Mouse (Mus musculus) kidney, embryonic 16.5 days (tissue): ENCODE measurements around the gene Gins1. TPM values are rescaled to one million over a fixed set of nuclear protein-coding genes. Genes with fewer than 3 reads are reported as not detected.

ENCODE experiments used
- ATAC-seq: fragments of 200-750 bp; cut with Nextera tagmentation; 2 replicates; pipeline ENCODE4 v1.8.0; 2017; ENCODE audit warnings: moderate TSS enrichment; ENCODE audit not compliant: low FRiP score, low TSS enrichment
- H3K27ac ChIP-seq: fragments of 300-500 bp; sonication (generic); 2 replicates; pipeline ENCODE4 v1.5.1; 2014; ENCODE audit warnings: low read length
- H3K27me3 ChIP-seq: fragments of 300-500 bp; sonication (generic); 2 replicates; pipeline ENCODE4 v1.6.1; 2014; ENCODE audit warnings: low read length, control low read depth, mixed read lengths; ENCODE audit not compliant: insufficient read depth
- H3K36me3 ChIP-seq: fragments of 300-500 bp; sonication (generic); 2 replicates; pipeline ENCODE4 v1.6.1; 2014; ENCODE audit warnings: low read length, control low read depth, mixed read lengths; ENCODE audit not compliant: insufficient read depth
- H3K4me1 ChIP-seq: fragments of 300-500 bp; sonication (generic); 2 replicates; pipeline ENCODE4 v1.6.1; 2014; ENCODE audit warnings: low read length, control low read depth, mixed read lengths; ENCODE audit not compliant: insufficient read depth
- H3K4me2 ChIP-seq: fragments of 300-500 bp; sonication (generic); replicated peaks from 2 replicates; pipeline ENCODE4 v1.6.1; 2014; ENCODE audit warnings: low read depth, low read length
- H3K4me3 ChIP-seq: fragments of 300-500 bp; sonication (generic); 2 replicates; pipeline ENCODE4 v1.5.1; 2014; ENCODE audit warnings: mild to moderate bottlenecking, low read length
- H3K9ac ChIP-seq: fragments of 300-500 bp; sonication (generic); replicated peaks from 2 replicates; pipeline ENCODE4 v1.6.1; 2014; ENCODE audit warnings: low read length
- H3K9me3 ChIP-seq: fragments of 300-500 bp; sonication (generic); 2 replicates; pipeline ENCODE4 v1.6.1; 2016; ENCODE audit warnings: low read length, control low read depth
- WGBS: fragments of 180-500 bp; shearing (Covaris S2); extraction: QIAGEN DNeasy Blood & Tissue Kit; methylation state at CpG from one replicate; pipeline ENCODE4 v1.1.7; 2014; 5-methylcytosine and 5-hydroxymethylcytosine counted together
- polyA plus RNA-seq: library from polyadenylated mRNA; unstranded; fragments of >200 nt; fragmentation: Nextera tagmentation; extraction: Ambion mirVana; gene quantifications from 2 replicates; pipeline ENCODE4 v1.2.1, GENCODE M21; 2015

The Gins1 gene
- 41.6 and 43.3 TPM in 2 replicates for polyA plus RNA-seq

- WGBS, result 42% methylated on average over 9 of the region's 9 CpGs
- peak within 1 kb of the TSS; percentile 90 for H3K9ac ChIP-seq
- H3K4me1 ChIP-seq, result peaks cover 19% of the 10 kb centered on the region
- H3K4me3 ChIP-seq, result peak within 1 kb of the TSS; percentile 94
- H3K27me3 ChIP-seq, result no peaks in the 10 kb centered on the region
- peak within 1 kb of the TSS; percentile 93 for H3K27ac ChIP-seq
- ATAC-seq, result no peak
- no peaks in the 10 kb centered on the region for H3K36me3 ChIP-seq
- H3K9me3 ChIP-seq, result no peaks in the 10 kb centered on the region
- H3K4me2 ChIP-seq, result peak within 1 kb of the TSS; percentile 73
Measured at GRCm38 (mm10) chr2:150904936-150905450, at the start of gene Gins1. Gene Gins1, plus strand, starts transcription at chr2:150905400.

- Histone ChIP-seq H3K27ac (no peak overlapping the region), H3K9ac (no peak overlapping the region), H3K36me3 (no peaks in the 10 kb centered on the region), H3K9me3 (no peaks in the 10 kb centered on the region), H3K27me3 (no peaks in the 10 kb centered on the region), H3K4me3 (no peak overlapping the region), H3K4me1 (no peaks in the 10 kb centered on the region), H3K4me2 (no peak overlapping the region)
- 56% methylated on average over 9 of the region's 9 CpGs for WGBS
- peak; percentile 64; the same call in 1 of the 2 replicates for ATAC-seq
Measured at GRCm38 (mm10) chr2:150858724-150859487, 46.3 kb upstream of the Gins1 start.

- Histone ChIP-seq H3K9ac (no peak overlapping the region), H3K27ac (no peak overlapping the region), H3K27me3 (no peaks in the 10 kb centered on the region), H3K9me3 (no peaks in the 10 kb centered on the region), H3K4me1 (no peaks in the 10 kb centered on the region), H3K36me3 (no peaks in the 10 kb centered on the region), H3K4me2 (no peak overlapping the region), H3K4me3 (no peak overlapping the region)
- 76% methylated on average over 11 of the region's 11 CpGs for WGBS
- ATAC-seq, result no peak
Measured at GRCm38 (mm10) chr2:150859709-150860470, 45.3 kb upstream of the Gins1 start.

GRCm38 (mm10) chr2:150861128-150861527 lies 44.1 kb upstream of the Gins1 start:
- Histone ChIP-seq H3K4me2 (no peak overlapping the region), H3K9me3 (no peaks in the 10 kb centered on the region), H3K4me1 (no peaks in the 10 kb centered on the region), H3K9ac (no peak overlapping the region), H3K27me3 (no peaks in the 10 kb centered on the region), H3K27ac (no peak overlapping the region), H3K36me3 (no peaks in the 10 kb centered on the region), H3K4me3 (no peak overlapping the region)
- ATAC-seq, result no peak
- WGBS, result 81% methylated on average over 2 of the region's 2 CpGs

GRCm38 (mm10) chr2:150867021-150867420 lies 38.2 kb upstream of the Gins1 start:
- no peak overlapping the region for H3K9ac ChIP-seq
- H3K36me3 ChIP-seq, result no peaks in the 10 kb centered on the region
- no peak overlapping the region for H3K4me2 ChIP-seq
- WGBS, result 94% methylated on average over 2 of the region's 2 CpGs
- H3K4me1 ChIP-seq, result no peaks in the 10 kb centered on the region
- ATAC-seq, result no peak
- H3K27me3 ChIP-seq, result no peaks in the 10 kb centered on the region
- no peak overlapping the region for H3K27ac ChIP-seq
- no peak overlapping the region for H3K4me3 ChIP-seq
- no peaks in the 10 kb centered on the region for H3K9me3 ChIP-seq

GRCm38 (mm10) chr2:150869446-150869845 lies 35.8 kb upstream of the Gins1 start:
- H3K9me3 ChIP-seq, result no peaks in the 10 kb centered on the region
- H3K4me1 ChIP-seq, result no peaks in the 10 kb centered on the region
- 96% methylated on average over 1 of the region's 1 CpGs for WGBS
- no peaks in the 10 kb centered on the region for H3K36me3 ChIP-seq
- no peak overlapping the region for H3K4me2 ChIP-seq
- no peak overlapping the region for H3K9ac ChIP-seq
- H3K4me3 ChIP-seq, result no peak overlapping the region
- ATAC-seq, result no peak
- H3K27me3 ChIP-seq, result no peaks in the 10 kb centered on the region
- no peak overlapping the region for H3K27ac ChIP-seq

GRCm38 (mm10) chr2:150874508-150874907 lies 30.7 kb upstream of the Gins1 start:
- H3K27me3 ChIP-seq, result no peaks in the 10 kb centered on the region
- H3K4me2 ChIP-seq, result no peak overlapping the region
- no peaks in the 10 kb centered on the region for H3K36me3 ChIP-seq
- H3K4me3 ChIP-seq, result no peak overlapping the region
- WGBS, result 97% methylated on average over 1 of the region's 1 CpGs
- H3K9me3 ChIP-seq, result no peaks in the 10 kb centered on the region
- no peak overlapping the region for H3K9ac ChIP-seq
- no peak for ATAC-seq
- H3K4me1 ChIP-seq, result no peaks in the 10 kb centered on the region
- H3K27ac ChIP-seq, result no peak overlapping the region

- 95% methylated on average over 1 of the region's 1 CpGs for WGBS
- ATAC-seq, result no peak
Measured at GRCm38 (mm10) chr2:150875226-150875625, 30.0 kb upstream of the Gins1 start.

GRCm38 (mm10) chr2:150877561-150877960 lies 27.6 kb upstream of the Gins1 start:
- H3K36me3 ChIP-seq, result 0 out of 2 replicates have a peak, but pooled peaks cover 1% of the 10 kb centered on the region
- no peak overlapping the region for H3K27ac ChIP-seq
- no peaks in the 10 kb centered on the region for H3K27me3 ChIP-seq
- H3K4me2 ChIP-seq, result no peak overlapping the region
- no peaks in the 10 kb centered on the region for H3K4me1 ChIP-seq
- WGBS, result 74% methylated on average over 4 of the region's 4 CpGs
- no peak overlapping the region for H3K4me3 ChIP-seq
- no peaks in the 10 kb centered on the region for H3K9me3 ChIP-seq
- H3K9ac ChIP-seq, result no peak overlapping the region
- ATAC-seq, result no peak

More at GRCm38 (mm10) chr2:150875226-150875625, 30.0 kb upstream of the Gins1 start:
- Histone ChIP-seq H3K4me3 (no peak overlapping the region), H3K36me3 (no peaks in the 10 kb centered on the region), H3K9ac (no peak overlapping the region), H3K9me3 (no peaks in the 10 kb centered on the region), H3K4me1 (no peaks in the 10 kb centered on the region), H3K27me3 (no peaks in the 10 kb centered on the region), H3K27ac (no peak overlapping the region), H3K4me2 (no peak overlapping the region)
